Mouse (Mus musculus): ENCODE measurements around the gene Rab11fip5. TPM values are rescaled to one million over a fixed set of nuclear protein-coding genes. Genes with fewer than 3 reads are reported as not detected.

The Rab11fip5 gene
- polyA plus RNA-seq, 1 experiment from 2014 or later, result 14.1 TPM

GRCm38 (mm10) chr6:85371859-85372405 lies 2.5 kb downstream of the Rab11fip5 start:
- Histone ChIP-seq H3K4me1 (peaks cover 59% of the 10 kb centered on the region), H3K27ac (no peak overlapping the region)

GRCm38 (mm10) chr6:85370666-85371430 lies 3.6 kb downstream of the Rab11fip5 start:
- Histone ChIP-seq H3K9ac (no peak overlapping the region), H3K4me1 (peaks cover 69% of the 10 kb centered on the region), H3K9me3 (no peaks in the 10 kb centered on the region), H3K27me3 (no peaks in the 10 kb centered on the region), H3K4me2 (no peak overlapping the region), H3K4me3 (no peak overlapping the region), H3K36me3 (no peaks in the 10 kb centered on the region), H3K27ac (no peak overlapping the region)
- ATAC-seq (ENCODE audit: borderline replicate concordance, extremely low read depth, low FRiP score, low TSS enrichment), result no peak
- 82% methylated on average over 9 of the region's 9 CpGs for WGBS

More at GRCm38 (mm10) chr6:85371859-85372405, 2.5 kb downstream of the Rab11fip5 start:
- Histone ChIP-seq H3K4me3 (no peak overlapping the region), H3K9ac (no peak overlapping the region), H3K9me3 (no peaks in the 10 kb centered on the region), H3K27me3 (no peaks in the 10 kb centered on the region), H3K36me3 (no peaks in the 10 kb centered on the region), H3K4me2 (peak overlapping the region; percentile 92)
- no peak for ATAC-seq (ENCODE audit: borderline replicate concordance, extremely low read depth, low FRiP score, low TSS enrichment)
- 68% methylated on average over 6 of the region's 6 CpGs for WGBS

- no peaks in the 10 kb centered on the region for H3K9me3 ChIP-seq
- no peaks in the 10 kb centered on the region for H3K36me3 ChIP-seq
- no peak for ATAC-seq (ENCODE audit: borderline replicate concordance, extremely low read depth, low FRiP score, low TSS enrichment)
- no peak overlapping the region for H3K4me3 ChIP-seq
- H3K9ac ChIP-seq, result no peak overlapping the region
- H3K27ac ChIP-seq, result peak overlapping the region; percentile 83
- no peak overlapping the region for H3K4me2 ChIP-seq
- peaks cover 66% of the 10 kb centered on the region for H3K4me1 ChIP-seq
- H3K27me3 ChIP-seq, result no peaks in the 10 kb centered on the region
- 75% methylated on average over 5 of the region's 5 CpGs for WGBS
Measured at GRCm38 (mm10) chr6:85370041-85370440, 4.4 kb downstream of the Rab11fip5 start.

DNA sequence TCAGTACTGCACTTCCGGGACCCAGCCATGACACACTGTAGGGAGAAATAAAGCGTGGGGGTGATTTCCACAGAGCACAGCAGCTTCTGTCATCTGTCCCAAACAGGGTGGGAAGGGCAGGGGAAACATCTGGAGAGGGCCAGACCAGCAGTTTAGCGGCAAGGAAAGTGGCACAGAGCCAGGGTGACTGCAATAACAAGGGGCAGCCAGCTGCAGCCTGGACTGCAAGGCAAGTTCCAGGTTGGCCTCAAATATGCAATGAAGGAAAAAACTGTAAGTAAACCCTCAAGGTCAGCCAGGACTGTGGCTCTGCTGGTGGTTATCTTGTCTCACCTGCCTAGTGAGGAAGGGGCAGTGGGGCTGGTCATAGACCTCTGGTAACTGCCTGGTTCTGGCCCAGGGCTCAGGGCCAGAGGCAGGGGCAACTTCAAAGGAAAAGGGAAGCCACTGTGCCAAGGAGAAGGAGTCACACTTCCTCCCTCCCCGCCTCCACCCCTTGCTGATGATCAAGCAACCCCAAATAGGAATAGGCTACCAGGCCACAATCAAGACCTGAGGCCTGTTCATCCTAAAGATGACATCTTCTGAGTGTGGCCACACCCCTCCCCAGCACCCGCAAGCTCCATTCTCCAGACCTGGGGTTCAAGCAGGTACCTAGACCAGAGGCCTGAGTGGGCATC lies 5.1 kb downstream of the Rab11fip5 start:
- no peaks in the 10 kb centered on the region for H3K9me3 ChIP-seq
- H3K9ac ChIP-seq, result no peak overlapping the region
- H3K4me1 ChIP-seq, result peaks cover 64% of the 10 kb centered on the region
- H3K27me3 ChIP-seq, result no peaks in the 10 kb centered on the region
- peak overlapping the region; percentile 83 for H3K27ac ChIP-seq
- peak; percentile 71 for ATAC-seq (ENCODE audit: borderline replicate concordance, extremely low read depth, low FRiP score, low TSS enrichment)
- 41% methylated on average over 5 of the region's 5 CpGs for WGBS
- H3K36me3 ChIP-seq, result no peaks in the 10 kb centered on the region
- H3K4me2 ChIP-seq, result peak overlapping the region; percentile 16; the same call in 1 of the 2 replicates
- H3K4me3 ChIP-seq, result no peak overlapping the region

- Histone ChIP-seq H3K4me3 (no peak overlapping the region), H3K4me2 (peak overlapping the region; percentile 16; the same call in 1 of the 2 replicates), H3K9ac (no peak overlapping the region), H3K36me3 (no peaks in the 10 kb centered on the region), H3K4me1 (peaks cover 67% of the 10 kb centered on the region), H3K27me3 (no peaks in the 10 kb centered on the region), H3K9me3 (no peaks in the 10 kb centered on the region), H3K27ac (peak overlapping the region; percentile 83)
- 52% methylated on average over 5 of the region's 5 CpGs for WGBS
- ATAC-seq (ENCODE audit: borderline replicate concordance, extremely low read depth, low FRiP score, low TSS enrichment), result peak; percentile 9; the same call in 1 of the 2 replicates
Measured at GRCm38 (mm10) chr6:85368722-85369121, 5.7 kb downstream of the Rab11fip5 start.

DNA sequence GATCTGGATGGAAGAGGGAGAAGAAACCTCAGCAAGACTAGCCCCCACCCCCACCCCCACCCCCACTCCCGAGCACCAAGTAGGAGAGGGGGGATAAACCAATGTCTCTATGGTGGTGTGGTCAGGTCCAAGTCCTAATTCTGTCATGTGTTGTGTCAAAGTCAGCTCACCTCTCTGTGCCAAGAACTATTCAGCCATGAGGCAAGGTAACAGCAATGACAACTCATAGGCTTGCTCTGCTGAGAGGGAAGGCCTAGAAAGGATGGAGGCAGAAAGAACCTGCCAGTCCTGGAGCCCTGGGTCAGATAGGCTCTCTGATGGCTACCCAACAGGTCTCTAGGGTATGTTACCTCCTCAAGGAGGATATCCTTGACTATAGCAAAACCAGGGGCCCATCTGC lies 6.3 kb downstream of the Rab11fip5 start:
- Histone ChIP-seq H3K27ac (peak overlapping the region; percentile 83; the same call in 1 of the 2 replicates), H3K4me2 (no peak overlapping the region), H3K9ac (no peak overlapping the region), H3K36me3 (no peaks in the 10 kb centered on the region), H3K27me3 (no peaks in the 10 kb centered on the region), H3K9me3 (no peaks in the 10 kb centered on the region), H3K4me3 (no peak overlapping the region), H3K4me1 (peaks cover 63% of the 10 kb centered on the region)
- ATAC-seq (ENCODE audit: borderline replicate concordance, extremely low read depth, low FRiP score, low TSS enrichment), result no peak
- WGBS, result 100% methylated on average over 1 of the region's 1 CpGs

DNA sequence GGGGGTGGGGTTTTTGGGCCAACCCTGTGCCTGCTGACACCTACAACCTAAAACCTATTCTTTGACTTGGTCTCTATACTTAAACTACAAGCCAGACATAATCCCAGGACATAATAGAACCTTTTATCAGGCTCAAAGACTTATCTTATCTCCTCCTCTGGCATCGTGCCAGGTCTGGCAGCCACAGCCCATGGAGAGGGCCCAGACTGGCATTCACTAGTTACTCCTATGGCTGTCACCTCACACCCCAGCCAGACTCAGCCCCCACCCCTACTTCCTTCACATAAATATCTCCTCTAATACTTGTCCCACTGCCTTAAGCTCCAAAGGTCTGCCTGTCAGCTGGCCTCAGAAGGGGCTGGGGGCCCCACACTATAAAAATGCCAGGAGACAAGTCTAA lies 8.0 kb downstream of the Rab11fip5 start:
- peak overlapping the region; percentile 39; the same call in 1 of the 2 replicates for H3K27ac ChIP-seq
- H3K4me1 ChIP-seq, result peaks cover 55% of the 10 kb centered on the region
- no peaks in the 10 kb centered on the region for H3K9me3 ChIP-seq
- no peaks in the 10 kb centered on the region for H3K27me3 ChIP-seq
- H3K4me2 ChIP-seq, result no peak overlapping the region
- H3K36me3 ChIP-seq, result no peaks in the 10 kb centered on the region
- H3K4me3 ChIP-seq, result no peak overlapping the region
- 28% methylated on average over 1 of the region's 1 CpGs for WGBS
- H3K9ac ChIP-seq, result no peak overlapping the region
- ATAC-seq (ENCODE audit: borderline replicate concordance, extremely low read depth, low FRiP score, low TSS enrichment), result no peak

GRCm38 (mm10) chr6:85364439-85364838 lies 10.0 kb downstream of the Rab11fip5 start:
- no peaks in the 10 kb centered on the region for H3K9me3 ChIP-seq
- no peak overlapping the region for H3K4me2 ChIP-seq
- no peak overlapping the region for H3K9ac ChIP-seq
- ATAC-seq (ENCODE audit: borderline replicate concordance, extremely low read depth, low FRiP score, low TSS enrichment), result no peak
- no peaks in the 10 kb centered on the region for H3K27me3 ChIP-seq
- no peak overlapping the region for H3K4me3 ChIP-seq
- no peaks in the 10 kb centered on the region for H3K36me3 ChIP-seq
- no peak overlapping the region for H3K27ac ChIP-seq
- WGBS, result 62% methylated on average over 5 of the region's 5 CpGs
- H3K4me1 ChIP-seq, result peaks cover 40% of the 10 kb centered on the region

DNA sequence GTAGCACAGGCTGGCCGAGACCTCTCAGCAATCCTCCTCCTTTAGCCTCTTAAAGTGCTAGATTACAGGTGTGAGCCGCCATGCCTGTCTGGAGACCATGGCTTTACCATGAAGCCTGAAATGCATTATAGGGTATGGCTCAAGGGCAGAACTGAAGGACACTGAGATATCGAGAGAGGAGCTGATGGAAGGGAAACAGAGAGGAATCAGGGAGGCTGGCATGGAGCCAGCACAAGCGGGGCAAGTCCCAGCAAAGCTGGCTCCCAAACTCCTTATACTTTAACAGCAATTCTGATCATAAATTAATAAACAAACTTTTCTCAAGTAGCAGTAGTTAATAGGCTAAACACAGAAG lies 10.6 kb downstream of the Rab11fip5 start:
- H3K4me2 ChIP-seq, result no peak overlapping the region
- no peak overlapping the region for H3K4me3 ChIP-seq
- ATAC-seq (ENCODE audit: borderline replicate concordance, extremely low read depth, low FRiP score, low TSS enrichment), result no peak
- no peaks in the 10 kb centered on the region for H3K9me3 ChIP-seq
- 61% methylated on average over 4 of the region's 4 CpGs for WGBS
- H3K27ac ChIP-seq, result no peak overlapping the region
- H3K27me3 ChIP-seq, result no peaks in the 10 kb centered on the region
- H3K4me1 ChIP-seq, result peaks cover 34% of the 10 kb centered on the region
- no peak overlapping the region for H3K9ac ChIP-seq
- no peaks in the 10 kb centered on the region for H3K36me3 ChIP-seq

- 80% methylated on average over 5 of the region's 5 CpGs for WGBS
- no peak for ATAC-seq (ENCODE audit: borderline replicate concordance, extremely low read depth, low FRiP score, low TSS enrichment)
- Histone ChIP-seq H3K4me1 (peaks cover 29% of the 10 kb centered on the region), H3K27ac (no peak overlapping the region), H3K27me3 (no peaks in the 10 kb centered on the region), H3K9me3 (no peaks in the 10 kb centered on the region), H3K36me3 (no peaks in the 10 kb centered on the region), H3K9ac (no peak overlapping the region), H3K4me3 (no peak overlapping the region), H3K4me2 (no peak overlapping the region)
Measured at GRCm38 (mm10) chr6:85363231-85363905, 11.1 kb downstream of the Rab11fip5 start.

DNA sequence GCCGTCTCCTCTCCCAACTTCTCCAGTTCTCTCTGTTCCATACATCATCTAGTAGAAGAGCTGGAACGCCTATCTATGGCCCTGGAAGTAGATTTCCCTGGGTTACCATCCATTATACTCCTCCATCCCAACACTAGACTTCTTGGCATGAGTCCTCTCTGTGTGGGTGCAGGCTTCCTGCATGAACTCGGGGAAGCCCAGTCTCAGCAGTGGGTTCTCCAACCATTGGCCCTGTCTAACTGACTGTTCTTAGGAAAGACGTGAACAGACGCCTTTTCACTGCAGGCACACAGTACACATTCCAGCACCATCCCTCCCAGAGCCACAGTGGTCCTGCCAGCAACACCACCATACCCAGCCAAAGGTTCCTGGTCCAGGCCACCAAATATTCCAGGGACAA lies 11.8 kb downstream of the Rab11fip5 start:
- Histone ChIP-seq H3K36me3 (no peaks in the 10 kb centered on the region), H3K27ac (no peak overlapping the region), H3K4me2 (no peak overlapping the region), H3K9me3 (no peaks in the 10 kb centered on the region), H3K27me3 (no peaks in the 10 kb centered on the region), H3K9ac (no peak overlapping the region), H3K4me1 (peaks cover 22% of the 10 kb centered on the region), H3K4me3 (no peak overlapping the region)
- 60% methylated on average over 5 of the region's 5 CpGs for WGBS
- ATAC-seq (ENCODE audit: borderline replicate concordance, extremely low read depth, low FRiP score, low TSS enrichment), result no peak
